Mouse (Mus musculus) thymus, adult 2 months (tissue): ENCODE data around the gene Ano4.

Experiments
- CTCF ChIP-seq: fragments of 200-500 bp; IDR thresholded peaks from 2 replicates; pipeline ENCODE4 v1.5.1; 2012; ENCODE audit warnings: mild to moderate bottlenecking, control low read depth, low read length, moderate library complexity, borderline replicate concordance; ENCODE audit not compliant: control insufficient read depth, poor library complexity, insufficient read depth; ENCODE audit errors: extremely low read depth
- POLR2A ChIP-seq: fragments of 200-500 bp; IDR thresholded peaks from 2 replicates; pipeline ENCODE4 v1.6.1; 2012; ENCODE audit warnings: mild to moderate bottlenecking, low read length, control low read depth, moderate library complexity; ENCODE audit not compliant: control insufficient read depth, poor library complexity, insufficient read depth; ENCODE audit errors: extremely low read depth

DNA sequence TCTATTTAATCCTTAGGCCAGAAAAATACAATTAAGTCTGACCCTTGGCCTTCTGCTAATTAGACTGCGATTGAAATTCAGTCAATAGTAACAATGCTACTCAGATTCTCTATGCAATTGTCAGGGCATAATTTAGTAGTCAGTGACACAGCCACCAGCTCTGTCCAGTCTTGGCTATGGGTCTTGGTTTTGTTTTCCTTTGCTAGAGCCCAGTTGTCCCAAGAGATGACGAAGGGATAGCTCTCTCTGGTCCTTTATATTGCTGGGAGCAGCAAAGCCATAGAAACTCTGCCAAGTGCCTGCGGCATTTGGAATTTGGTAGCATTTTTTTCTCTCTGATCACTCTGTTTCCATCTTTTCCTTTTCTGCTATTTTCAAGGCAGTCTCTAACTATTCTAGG, 288.7 kb downstream of the Ano4 start:
- TF ChIP-seq CTCF: no peak
- no peak for TF ChIP-seq POLR2A
